Mouse (Mus musculus): ENCODE results near the gene Fhl2. TPM values are rescaled to one million over a fixed set of nuclear protein-coding genes. Genes with fewer than 3 reads are reported as not detected.
A peak's percentile ranks its signal among the peaks of the same experiment; 100 is the strongest.

The Fhl2 gene
- polyA plus RNA-seq, 1 experiment from 2014 or later: 2.4 TPM

DNA sequence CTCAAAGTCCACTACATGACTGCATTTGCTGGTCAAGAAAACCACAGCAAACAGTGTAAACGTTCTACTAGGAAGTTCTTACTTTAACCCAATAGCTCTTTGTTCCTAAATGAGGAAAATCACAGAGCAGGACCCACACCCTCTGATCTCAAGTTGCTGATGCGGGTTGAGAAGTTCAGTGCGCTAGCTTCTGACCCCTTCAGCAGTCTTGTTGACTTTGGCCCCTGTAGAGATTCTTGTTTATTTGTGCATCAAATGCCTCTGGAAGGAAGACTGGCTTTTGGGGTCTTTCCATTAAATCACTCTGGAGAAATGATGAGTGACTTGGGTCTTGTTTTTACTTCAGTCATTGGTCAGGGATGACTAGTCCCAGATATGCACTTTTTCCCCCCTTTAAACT, 46.6 kb downstream of the Fhl2 start:
- ATAC-seq (no peak), DNase-seq (no peak)
- TF ChIP-seq CTCF (IDR thresholded peaks at IDR 0.05; ENCODE audit: low read depth): no peak
- no peak for TF ChIP-seq EP300 (IDR thresholded peaks at IDR 0.05; ENCODE audit: low read depth)
- Histone ChIP-seq H3K4me3 (ENCODE audit: low read depth, low read length) (no peak overlapping the region), H3K27ac (ENCODE audit: low read depth) (no peak overlapping the region), H3K27me3 (ENCODE audit: insufficient read depth, low read length) (no peaks in the 10 kb centered on the region), H3K4me1 (ENCODE audit: insufficient read depth) (no peaks in the 10 kb centered on the region), H3K9me3 (ENCODE audit: low read length) (no peaks in the 10 kb centered on the region), H3K36me3 (replicated peaks; ENCODE audit: insufficient read depth, low read length) (no peaks in the 10 kb centered on the region), H3K9ac (replicated peaks) (no peak overlapping the region), H3K4me2 (ENCODE audit: low read depth, low read length) (no peak overlapping the region)
- 55% methylated on average over 3 of the region's 3 CpGs for WGBS (ENCODE audit: insufficient replicate concordance)

DNA sequence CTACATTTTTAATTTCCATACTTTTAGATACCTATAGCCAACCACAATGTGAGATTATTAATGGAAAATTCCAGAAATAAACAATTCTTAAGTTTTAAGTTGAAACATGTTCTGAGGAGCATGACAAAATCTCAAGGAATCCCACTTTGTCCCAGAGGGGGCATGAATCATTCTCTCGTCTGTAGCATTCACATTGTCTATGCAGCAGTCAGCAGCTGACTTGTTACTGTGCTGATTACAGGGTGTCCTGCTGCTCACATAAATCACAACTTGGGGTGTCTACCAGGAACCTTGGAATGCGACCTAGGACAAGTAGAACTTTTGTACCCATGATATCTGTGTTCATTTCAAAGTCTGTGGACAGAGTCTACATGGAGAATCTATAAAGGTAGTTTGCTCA, 49.3 kb downstream of the Fhl2 start:
- ATAC-seq (no peak), DNase-seq (no peak)
- TF ChIP-seq CTCF (IDR thresholded peaks at IDR 0.05; ENCODE audit: low read depth) (no peak), EP300 (IDR thresholded peaks at IDR 0.05; ENCODE audit: low read depth) (no peak)
- no peaks in the 10 kb centered on the region for H3K9me3 ChIP-seq (ENCODE audit: low read length)
- H3K4me1 ChIP-seq (ENCODE audit: insufficient read depth): no peaks in the 10 kb centered on the region
- no peak overlapping the region for H3K9ac ChIP-seq (replicated peaks)
- H3K36me3 ChIP-seq (replicated peaks; ENCODE audit: insufficient read depth, low read length): no peaks in the 10 kb centered on the region
- H3K27me3 ChIP-seq (ENCODE audit: insufficient read depth, low read length): no peaks in the 10 kb centered on the region
- H3K4me3 ChIP-seq (ENCODE audit: low read depth, low read length): no peak overlapping the region
- no peak overlapping the region for H3K4me2 ChIP-seq (ENCODE audit: low read depth, low read length)
- no peak overlapping the region for H3K27ac ChIP-seq (ENCODE audit: low read depth)
- WGBS (ENCODE audit: insufficient replicate concordance): 70% methylated on average over 2 of the region's 2 CpGs

DNA sequence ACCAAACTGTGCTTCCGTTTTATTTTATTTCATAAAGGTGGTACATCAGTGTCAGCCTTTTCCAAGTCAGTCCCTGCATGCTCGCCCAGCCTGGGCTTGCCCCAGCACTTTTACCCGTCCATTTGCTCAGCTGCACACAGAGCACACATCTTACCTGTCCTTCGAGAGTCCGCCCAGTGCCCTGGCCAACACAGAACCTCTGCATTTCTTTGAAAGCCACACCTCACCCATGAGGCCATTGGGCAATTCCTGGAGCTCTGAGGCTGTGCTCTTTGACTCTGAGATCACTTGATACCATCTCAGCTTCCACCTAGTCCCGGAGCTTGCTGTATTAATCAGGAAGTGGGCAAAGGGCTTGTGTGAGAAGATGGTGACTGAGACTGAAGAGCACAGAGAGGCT, 51.4 kb downstream of the Fhl2 start:
- Histone ChIP-seq H3K27ac (ENCODE audit: low read depth) (no peak overlapping the region), H3K9ac (replicated peaks) (no peak overlapping the region), H3K9me3 (ENCODE audit: low read length) (no peaks in the 10 kb centered on the region), H3K4me2 (ENCODE audit: low read depth, low read length) (no peak overlapping the region), H3K4me1 (ENCODE audit: insufficient read depth) (no peaks in the 10 kb centered on the region), H3K4me3 (ENCODE audit: low read depth, low read length) (no peak overlapping the region), H3K27me3 (ENCODE audit: insufficient read depth, low read length) (no peaks in the 10 kb centered on the region), H3K36me3 (replicated peaks; ENCODE audit: insufficient read depth, low read length) (no peaks in the 10 kb centered on the region)
- ATAC-seq: no peak
- TF ChIP-seq EP300 (IDR thresholded peaks at IDR 0.05; ENCODE audit: low read depth): no peak
- no peak for TF ChIP-seq CTCF (IDR thresholded peaks at IDR 0.05; ENCODE audit: low read depth)
- 61% methylated on average over 6 of the region's 6 CpGs for WGBS (ENCODE audit: insufficient replicate concordance)
- DNase-seq: no peak

DNA sequence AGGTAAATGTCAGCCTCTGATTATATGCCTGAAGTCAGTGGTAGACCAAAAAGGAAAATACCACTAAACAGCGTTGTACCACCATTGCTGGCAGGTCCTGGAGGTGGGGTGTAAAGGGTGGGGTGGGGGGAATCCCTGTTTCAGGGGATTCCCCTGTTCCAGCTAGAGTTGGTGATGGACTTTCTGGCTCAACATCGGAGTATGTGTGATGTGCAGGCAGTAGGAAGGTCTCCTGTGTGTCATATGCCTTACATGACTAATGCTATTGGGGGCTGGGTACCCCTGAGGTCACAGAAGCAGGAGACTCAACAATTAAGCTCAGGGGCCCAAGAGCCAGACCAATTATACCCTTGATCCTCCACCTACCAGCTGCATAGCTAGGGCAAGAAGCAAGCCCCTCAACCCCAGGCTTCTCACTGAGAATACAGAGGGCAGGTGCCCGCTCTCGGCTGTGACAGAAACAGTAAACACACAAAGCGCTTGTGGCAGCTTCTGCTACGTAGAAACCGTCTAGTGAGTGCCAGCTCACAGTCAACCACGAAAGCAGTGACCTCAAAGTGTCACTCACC, 52.4 kb downstream of the Fhl2 start:
- no peaks in the 10 kb centered on the region for H3K4me1 ChIP-seq (ENCODE audit: insufficient read depth)
- TF ChIP-seq EP300 (IDR thresholded peaks at IDR 0.05; ENCODE audit: low read depth) (no peak), CTCF (IDR thresholded peaks at IDR 0.05; ENCODE audit: low read depth) (no peak)
- no peak overlapping the region for H3K27ac ChIP-seq (ENCODE audit: low read depth)
- no peaks in the 10 kb centered on the region for H3K27me3 ChIP-seq (ENCODE audit: insufficient read depth, low read length)
- no peak overlapping the region for H3K4me3 ChIP-seq (ENCODE audit: low read depth, low read length)
- ATAC-seq (no peak), DNase-seq (no peak)
- H3K9ac ChIP-seq (replicated peaks): no peak overlapping the region
- WGBS (ENCODE audit: insufficient replicate concordance): 72% methylated on average over 8 of the region's 8 CpGs
- no peaks in the 10 kb centered on the region for H3K36me3 ChIP-seq (replicated peaks; ENCODE audit: insufficient read depth, low read length)
- no peaks in the 10 kb centered on the region for H3K9me3 ChIP-seq (ENCODE audit: low read length)
- no peak overlapping the region for H3K4me2 ChIP-seq (ENCODE audit: low read depth, low read length)

DNA sequence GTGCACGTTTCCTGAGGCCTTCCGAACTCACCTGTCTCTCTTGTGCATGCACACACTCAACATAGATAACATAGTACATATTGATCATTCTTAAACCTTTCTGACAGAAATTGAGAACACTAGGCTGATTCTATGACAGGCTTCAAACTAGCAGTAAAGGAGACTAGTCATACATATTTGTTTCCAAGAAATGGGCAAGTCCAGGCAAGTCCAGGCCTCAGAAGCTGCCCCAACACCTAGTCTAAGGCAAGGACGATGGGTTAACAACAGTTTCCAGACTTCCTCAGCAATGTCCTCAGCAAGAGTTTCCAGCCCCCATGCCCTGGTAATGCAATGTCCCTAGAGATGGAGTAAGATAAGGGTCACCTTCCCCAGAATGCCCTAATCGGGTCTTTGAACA, 53.0 kb downstream of the Fhl2 start:
- DNase-seq (no peak), ATAC-seq (no peak)
- H3K4me1 ChIP-seq (ENCODE audit: insufficient read depth): no peaks in the 10 kb centered on the region
- 74% methylated on average over 4 of the region's 4 CpGs for WGBS (ENCODE audit: insufficient replicate concordance)
- no peak overlapping the region for H3K4me3 ChIP-seq (ENCODE audit: low read depth, low read length)
- H3K27ac ChIP-seq (ENCODE audit: low read depth): no peak overlapping the region
- no peaks in the 10 kb centered on the region for H3K36me3 ChIP-seq (replicated peaks; ENCODE audit: insufficient read depth, low read length)
- no peaks in the 10 kb centered on the region for H3K27me3 ChIP-seq (ENCODE audit: insufficient read depth, low read length)
- no peak overlapping the region for H3K4me2 ChIP-seq (ENCODE audit: low read depth, low read length)
- H3K9me3 ChIP-seq (ENCODE audit: low read length): no peaks in the 10 kb centered on the region
- H3K9ac ChIP-seq (replicated peaks): no peak overlapping the region
- TF ChIP-seq EP300 (IDR thresholded peaks at IDR 0.05; ENCODE audit: low read depth) (no peak), CTCF (IDR thresholded peaks at IDR 0.05; ENCODE audit: low read depth) (no peak)

DNA sequence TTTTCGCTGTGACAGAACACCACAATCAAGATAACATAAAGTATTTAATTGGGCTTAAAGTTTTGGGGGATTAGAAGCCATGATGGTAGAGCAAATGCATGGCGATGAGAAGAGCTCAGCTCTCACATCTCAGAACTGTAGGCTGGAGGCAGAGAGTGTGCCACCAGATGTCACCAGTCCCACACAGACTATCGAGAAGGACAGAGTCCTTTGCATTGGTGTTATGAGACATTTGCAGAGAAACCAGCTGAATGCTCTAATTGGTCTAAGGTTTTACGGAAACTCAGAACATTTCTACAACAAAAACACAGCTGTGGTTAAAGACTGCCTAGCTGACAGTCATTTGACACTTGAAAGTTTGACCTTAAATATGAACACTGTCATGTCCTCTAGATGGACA, 53.5 kb downstream of the Fhl2 start:
- H3K9ac ChIP-seq (replicated peaks): no peak overlapping the region
- H3K27me3 ChIP-seq (ENCODE audit: insufficient read depth, low read length): no peaks in the 10 kb centered on the region
- no peak overlapping the region for H3K4me2 ChIP-seq (ENCODE audit: low read depth, low read length)
- WGBS (ENCODE audit: insufficient replicate concordance): 80% methylated on average over 4 of the region's 4 CpGs
- H3K9me3 ChIP-seq (ENCODE audit: low read length): no peaks in the 10 kb centered on the region
- no peak for ATAC-seq
- no peaks in the 10 kb centered on the region for H3K36me3 ChIP-seq (replicated peaks; ENCODE audit: insufficient read depth, low read length)
- no peak overlapping the region for H3K4me3 ChIP-seq (ENCODE audit: low read depth, low read length)
- no peak for DNase-seq
- no peak overlapping the region for H3K27ac ChIP-seq (ENCODE audit: low read depth)
- H3K4me1 ChIP-seq (ENCODE audit: insufficient read depth): no peaks in the 10 kb centered on the region
- TF ChIP-seq CTCF (IDR thresholded peaks at IDR 0.05; ENCODE audit: low read depth) (peak; percentile 47), EP300 (IDR thresholded peaks at IDR 0.05; ENCODE audit: low read depth) (no peak)

DNA sequence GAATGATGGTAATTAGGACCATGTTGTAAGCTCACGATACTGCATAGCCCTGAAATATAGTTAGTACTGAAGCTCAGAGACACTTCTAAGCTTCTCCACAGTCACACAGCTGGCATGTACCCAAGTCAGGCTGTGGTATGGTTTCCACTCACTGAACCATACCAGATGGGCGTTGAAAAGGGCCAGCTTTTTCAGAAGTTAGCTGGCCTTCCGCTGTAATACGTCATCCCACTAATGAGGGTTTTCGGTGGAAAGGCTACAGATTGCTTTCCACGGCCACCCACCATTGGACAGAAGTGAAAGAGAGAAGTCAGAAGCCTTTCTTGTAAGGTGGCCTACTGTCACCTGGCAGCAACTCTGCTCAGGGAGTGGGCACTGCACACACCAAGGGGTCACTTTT, 53.9 kb downstream of the Fhl2 start:
- Histone ChIP-seq H3K9ac (replicated peaks) (no peak overlapping the region), H3K27me3 (ENCODE audit: insufficient read depth, low read length) (no peaks in the 10 kb centered on the region), H3K27ac (ENCODE audit: low read depth) (no peak overlapping the region), H3K4me1 (ENCODE audit: insufficient read depth) (no peaks in the 10 kb centered on the region), H3K9me3 (ENCODE audit: low read length) (no peaks in the 10 kb centered on the region), H3K4me2 (ENCODE audit: low read depth, low read length) (no peak overlapping the region), H3K4me3 (ENCODE audit: low read depth, low read length) (no peak overlapping the region), H3K36me3 (replicated peaks; ENCODE audit: insufficient read depth, low read length) (no peaks in the 10 kb centered on the region)
- DNase-seq (no peak), ATAC-seq (no peak)
- TF ChIP-seq CTCF (IDR thresholded peaks at IDR 0.05; ENCODE audit: low read depth): no peak
- TF ChIP-seq EP300 (IDR thresholded peaks at IDR 0.05; ENCODE audit: low read depth): no peak
- 89% methylated on average over 6 of the region's 6 CpGs for WGBS (ENCODE audit: insufficient replicate concordance)

Measured in liver, postnatal 0 days (tissue).